Mouse (Mus musculus): ENCODE measurements around the gene Slc9a2.
"Not testable (repeated sequence)": the region's sequence is repeated elsewhere in the genome, so short reads cannot be mapped to it uniquely, and the experiment has no call there.

Slc9a2 gene

DNA sequence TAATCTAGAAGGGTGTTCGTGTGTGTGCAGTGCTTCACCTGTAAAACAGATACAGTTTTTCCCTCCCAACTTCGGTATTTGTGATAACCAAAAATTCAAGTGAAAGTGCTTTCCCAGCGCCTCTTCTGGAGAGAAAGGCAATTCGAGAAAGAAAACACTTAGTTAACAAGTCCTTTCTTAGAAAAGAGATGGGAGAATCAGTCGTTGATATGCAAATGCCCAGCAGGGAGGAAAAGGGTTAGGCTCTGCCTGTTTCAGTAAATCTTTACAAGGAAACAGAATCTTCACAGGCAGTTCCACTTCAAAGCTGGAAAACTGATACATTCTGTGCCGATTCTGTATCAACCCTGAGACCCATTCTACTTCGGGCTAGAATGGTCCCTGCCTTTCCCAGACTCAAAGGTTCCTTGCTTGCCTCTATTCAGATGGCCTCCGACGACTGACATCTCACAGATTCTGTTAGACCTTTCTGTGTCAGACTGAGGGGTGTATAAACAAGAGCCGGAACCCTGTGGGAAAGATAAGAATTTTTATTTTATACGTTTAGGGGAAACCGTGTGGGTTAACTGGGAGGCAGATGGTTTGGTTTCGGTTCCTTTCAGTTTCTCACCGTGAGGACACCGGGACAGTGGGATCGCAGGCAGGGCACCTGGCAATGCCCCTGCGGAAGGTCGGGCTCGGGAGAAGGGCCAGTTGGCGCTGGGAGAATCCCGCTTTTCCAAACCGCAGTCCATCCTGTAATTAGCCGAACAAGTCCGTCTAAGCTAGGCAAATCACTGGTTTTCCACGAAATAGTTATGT is at the start of gene Slc9a2:
Slc9a2 (plus strand) TSS at position 508 of the 801 bp plus-strand sequence.
- peak in 1 of 2 experiments; percentile 6 for DNase-seq (ENCODE audit: low spot score in 2 of 2)

DNA sequence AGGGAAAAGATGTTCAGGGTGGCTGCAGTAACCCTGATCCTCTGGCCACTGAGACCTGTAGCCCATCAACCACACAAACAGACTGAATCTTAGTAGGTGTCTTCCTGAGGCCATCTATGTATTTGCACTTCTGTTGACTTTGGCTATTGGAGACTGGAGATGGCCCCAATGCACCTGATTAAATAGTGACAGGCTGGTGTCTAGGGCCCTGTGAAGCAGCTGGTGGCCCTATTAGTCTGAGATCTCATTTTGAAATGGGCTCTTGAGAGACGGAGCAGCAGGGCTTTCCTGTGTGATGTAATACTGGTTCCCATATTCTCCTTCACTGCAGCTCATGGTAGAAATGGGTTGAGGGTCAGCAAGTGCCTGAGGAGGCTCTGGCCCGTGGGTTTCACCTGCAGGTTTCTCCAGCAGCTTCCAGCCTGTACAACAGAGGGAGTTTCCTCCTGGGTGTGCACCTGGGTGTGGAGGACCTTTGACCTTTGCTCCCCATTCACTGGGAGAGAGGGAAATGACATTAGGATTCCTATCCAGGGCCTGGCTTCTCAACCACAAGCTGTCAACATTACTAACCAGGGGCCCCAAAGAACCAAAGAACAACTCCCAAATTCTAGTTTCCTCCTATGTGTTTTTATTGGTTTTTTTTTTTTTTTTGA is 47.8 kb upstream of the Slc9a2 start:
- no peak for DNase-seq (ENCODE audit: low spot score in 2 of 2)

DNA sequence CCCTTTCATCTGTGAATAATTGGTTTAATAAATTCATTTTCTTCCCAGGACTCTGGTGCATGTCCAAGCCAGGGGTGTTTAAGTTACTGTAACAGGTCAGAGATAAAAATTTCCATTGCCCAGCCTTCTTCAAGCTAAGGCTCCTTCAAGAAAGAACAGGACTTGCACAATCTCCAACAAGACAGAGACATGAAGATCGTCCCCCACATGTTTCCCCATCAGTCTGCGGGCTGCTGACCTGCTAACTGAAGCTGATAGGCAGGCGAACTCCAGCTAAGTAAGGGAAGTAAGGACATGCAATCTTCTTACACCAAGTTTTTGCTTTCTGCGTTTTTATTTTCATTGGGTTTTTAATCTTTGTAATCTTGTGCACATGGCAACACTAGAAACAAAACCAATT is 45.8 kb upstream of the Slc9a2 start:
- no peak for DNase-seq (ENCODE audit: low spot score in 2 of 2)

DNA sequence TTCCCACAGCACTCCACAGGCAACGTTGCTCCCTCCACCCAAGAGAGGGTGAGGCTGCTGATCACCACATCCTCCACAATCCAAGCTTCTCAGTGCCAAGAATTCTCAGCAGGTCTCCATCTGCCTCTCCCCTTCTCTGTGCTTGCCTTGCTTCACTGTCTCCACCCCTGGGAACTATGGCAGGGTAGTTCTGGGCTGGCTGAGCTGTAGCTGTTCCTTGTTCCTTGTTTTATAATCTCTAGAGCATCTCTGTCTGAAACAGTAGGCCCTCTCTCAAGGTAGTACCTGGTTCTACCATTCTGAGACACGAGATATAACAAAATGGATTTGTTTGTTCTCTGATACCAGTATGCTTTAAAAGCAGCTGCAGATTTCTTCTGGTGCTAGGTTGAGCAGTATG is 32.1 kb upstream of the Slc9a2 start:
- DNase-seq (ENCODE audit: low spot score in 2 of 2), result no peak

DNA sequence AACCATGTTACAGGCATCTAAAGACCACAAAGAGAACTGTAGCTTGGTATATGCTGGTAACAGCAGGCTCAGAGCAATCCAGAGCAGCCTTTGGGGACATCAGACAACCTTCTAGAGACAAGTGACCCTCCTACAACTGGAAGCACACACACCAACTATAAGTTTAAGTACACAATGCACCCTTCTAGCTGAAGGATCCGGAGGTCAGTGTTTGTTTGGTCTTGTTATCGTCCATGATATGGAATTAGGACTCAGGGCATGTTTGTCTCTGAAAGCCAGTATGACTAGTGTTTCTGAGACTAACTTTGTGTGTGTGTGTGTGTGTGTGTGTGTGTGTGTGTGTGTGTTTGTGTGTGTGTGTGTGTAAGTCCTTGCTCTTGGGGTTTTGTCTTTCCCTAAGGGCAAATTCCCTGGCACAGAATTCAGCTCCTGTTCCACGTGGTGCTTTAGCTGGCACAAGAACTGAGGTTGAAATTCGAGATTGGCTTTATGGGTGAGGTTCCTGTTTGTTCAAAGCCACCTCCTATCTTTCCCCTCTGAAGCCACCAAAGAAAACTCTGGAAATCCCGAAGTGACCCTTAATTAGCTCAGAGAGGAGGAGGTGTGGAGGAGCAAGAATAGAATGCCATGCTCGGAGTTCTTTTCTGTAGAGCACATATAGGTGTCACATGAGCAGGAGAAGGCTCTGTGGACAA is 29.4 kb upstream of the Slc9a2 start:
- no peak for DNase-seq (ENCODE audit: low spot score in 2 of 2)

DNA sequence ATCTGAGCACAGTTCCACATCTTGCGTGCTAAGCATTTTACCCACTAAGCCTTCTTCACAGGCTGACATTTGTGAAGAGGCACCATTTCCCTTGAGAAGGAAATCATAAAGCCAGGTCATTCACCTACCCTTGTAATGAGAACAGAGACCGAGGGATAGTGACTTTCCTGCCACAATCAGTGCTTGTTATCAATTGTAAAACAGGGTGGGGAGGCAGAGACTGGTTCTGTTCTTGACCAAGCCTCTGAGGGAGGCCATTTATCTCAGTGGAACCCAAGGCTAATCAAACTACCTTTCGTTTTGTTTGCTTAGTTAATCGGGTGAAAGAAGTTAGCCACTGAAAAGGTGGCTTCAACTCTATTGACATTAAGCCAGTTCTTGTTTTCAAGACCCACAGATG is 23.3 kb upstream of the Slc9a2 start:
- no peak for DNase-seq (ENCODE audit: low spot score in 2 of 2)

DNA sequence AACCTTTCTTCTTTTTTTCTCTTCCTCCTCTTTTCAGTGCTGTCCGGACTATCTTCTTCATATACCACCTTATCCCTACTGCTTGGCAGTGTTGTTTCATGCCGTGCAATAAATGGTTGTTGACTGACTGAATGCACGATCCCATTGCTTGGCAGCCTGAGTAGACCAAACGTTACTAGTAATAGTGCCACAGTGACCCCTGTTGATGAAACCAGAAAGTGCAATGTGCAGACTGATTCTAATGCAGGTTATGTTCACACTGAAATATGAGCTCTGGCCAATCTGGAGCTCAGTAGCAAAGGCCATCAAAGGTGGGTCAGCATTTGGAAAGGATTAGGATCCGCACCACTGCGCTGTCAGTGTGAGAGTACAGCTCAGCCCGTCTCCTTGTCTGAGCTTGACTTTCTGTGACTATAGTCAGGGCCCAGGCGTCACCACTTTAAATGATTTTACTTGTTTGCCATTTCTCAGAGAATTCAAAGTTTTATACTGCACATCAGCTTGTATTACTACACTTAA is 22.3 kb upstream of the Slc9a2 start:
- DNase-seq (ENCODE audit: low spot score in 2 of 2), result peak; percentile 88 to 89

DNA sequence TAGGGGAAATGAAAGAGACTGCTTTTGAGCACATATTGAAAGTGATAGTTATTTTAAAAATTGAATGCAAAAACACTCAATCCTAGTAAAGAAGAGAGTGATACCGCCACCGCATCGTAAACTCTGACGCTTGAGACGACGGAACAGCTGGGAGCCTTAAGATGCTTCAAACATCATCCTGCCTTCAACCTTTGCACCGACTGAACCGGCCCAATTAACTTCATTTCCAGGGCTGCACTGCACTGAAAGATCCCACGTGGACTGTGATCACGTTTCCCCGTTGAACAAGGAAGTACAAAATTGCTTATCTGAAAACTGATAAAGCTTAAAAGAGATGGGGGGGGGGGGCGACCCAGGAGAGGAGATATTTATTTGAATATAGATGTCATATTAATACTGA is 21.4 kb upstream of the Slc9a2 start:
- DNase-seq (ENCODE audit: low spot score in 2 of 2), result no peak

DNA sequence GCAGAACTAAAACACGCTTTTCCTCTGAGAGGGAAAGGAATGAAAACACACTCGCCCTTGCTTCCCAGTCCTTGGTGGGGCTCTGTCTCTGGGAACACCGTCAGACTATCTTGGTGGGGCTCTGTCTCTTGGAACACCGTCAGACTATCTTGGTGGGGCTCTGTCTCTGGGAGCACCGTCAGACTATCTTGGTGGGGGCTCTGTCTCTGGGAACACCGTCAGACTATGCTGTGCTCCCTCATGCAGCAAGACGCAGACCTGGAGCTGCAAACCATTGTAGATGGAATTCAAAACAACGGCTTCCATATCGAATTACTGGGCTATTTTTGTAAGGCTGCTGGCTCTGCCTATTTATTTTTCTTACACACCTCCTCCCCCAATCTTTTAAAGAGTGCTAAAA is 20.9 kb upstream of the Slc9a2 start:
- no peak for DNase-seq (ENCODE audit: low spot score in 2 of 2)

DNA sequence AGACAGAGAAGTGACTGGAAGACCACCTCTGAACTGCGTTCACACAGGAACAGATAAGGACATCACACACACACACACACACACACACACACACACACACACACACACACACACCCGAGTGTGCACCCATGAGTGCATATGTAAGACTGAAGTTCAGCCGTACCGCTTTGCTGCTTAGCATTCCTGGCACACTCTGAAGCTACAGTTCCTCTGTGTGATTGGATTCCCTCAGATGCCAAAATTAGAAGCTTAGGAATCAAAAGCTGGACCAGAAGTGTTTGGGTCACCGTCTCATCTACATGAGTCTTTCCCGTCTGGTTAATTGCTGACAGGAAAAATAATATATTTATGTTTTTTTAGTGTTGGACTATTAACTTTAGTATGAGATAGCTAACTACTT is 19.5 kb upstream of the Slc9a2 start:
- DNase-seq (ENCODE audit: low spot score in 2 of 2), result no peak

DNA sequence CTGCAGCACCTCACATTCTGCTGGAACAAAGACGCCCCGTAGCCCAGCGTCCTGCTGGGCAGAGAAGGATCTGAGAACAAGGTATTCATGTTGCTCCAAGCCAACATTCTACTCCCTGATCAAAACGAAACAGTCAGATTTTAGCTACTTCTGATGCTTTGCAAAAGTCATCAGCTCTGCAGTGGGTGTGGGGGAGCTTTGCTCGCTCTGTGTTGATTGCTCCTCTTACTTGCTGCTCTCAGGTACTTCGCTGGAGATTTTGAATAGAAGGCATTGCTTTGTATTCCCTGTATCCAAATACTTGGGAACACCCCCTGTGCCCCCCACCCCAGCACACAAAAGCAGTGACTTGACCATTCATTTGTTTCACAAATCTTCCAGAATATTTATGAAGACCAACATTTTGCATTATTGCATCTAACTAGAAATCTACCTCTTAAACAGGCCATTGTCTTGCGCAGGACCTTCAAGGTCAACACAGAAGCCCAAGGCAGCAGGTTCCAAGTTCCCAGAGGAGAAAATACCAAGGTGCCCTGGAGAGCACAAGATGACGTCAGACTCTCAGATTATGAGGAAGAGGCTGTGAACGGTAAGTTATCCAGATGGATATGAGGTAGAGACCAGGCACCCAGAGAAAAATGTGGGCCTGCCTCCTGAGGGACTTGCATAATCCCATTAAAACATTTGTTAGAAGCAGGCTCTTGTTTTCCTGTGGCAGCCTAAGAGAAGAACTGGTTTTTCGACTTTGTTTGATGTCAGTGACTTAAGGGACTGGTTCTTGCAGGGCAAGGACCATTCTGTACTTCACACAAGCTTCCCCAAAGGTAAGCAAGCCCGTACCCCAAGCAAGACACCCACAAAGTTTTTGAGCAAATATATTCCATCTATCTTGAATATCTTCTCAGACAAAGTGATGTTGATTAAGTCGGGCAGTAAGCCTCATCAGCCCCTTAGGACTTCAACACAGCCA is 14.7 kb upstream of the Slc9a2 start:
- DNase-seq (ENCODE audit: low spot score in 2 of 2), result no peak

DNA sequence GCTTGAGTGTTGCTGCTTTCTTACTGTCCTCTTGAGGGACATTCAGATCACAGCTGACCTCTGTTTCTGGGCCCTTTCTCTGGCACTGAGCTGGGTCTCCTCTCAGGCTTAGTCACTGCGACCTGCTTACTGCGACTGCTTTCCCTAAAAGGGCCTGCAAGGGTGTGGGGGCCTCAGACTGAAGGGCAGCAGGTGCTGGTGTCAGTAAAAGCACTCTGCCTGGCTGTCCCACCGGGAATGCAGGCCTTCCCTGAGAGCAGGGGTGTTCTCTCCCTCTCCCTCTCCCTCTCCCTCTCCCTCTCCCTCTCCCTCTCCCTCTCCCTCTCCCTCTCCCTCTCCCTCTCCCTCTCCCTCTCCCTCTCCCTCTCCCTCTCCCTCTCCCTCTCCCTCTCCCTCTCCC is 12.9 kb upstream of the Slc9a2 start:
- DNase-seq (ENCODE audit: low spot score in 2 of 2), result not testable (repeated sequence)

DNA sequence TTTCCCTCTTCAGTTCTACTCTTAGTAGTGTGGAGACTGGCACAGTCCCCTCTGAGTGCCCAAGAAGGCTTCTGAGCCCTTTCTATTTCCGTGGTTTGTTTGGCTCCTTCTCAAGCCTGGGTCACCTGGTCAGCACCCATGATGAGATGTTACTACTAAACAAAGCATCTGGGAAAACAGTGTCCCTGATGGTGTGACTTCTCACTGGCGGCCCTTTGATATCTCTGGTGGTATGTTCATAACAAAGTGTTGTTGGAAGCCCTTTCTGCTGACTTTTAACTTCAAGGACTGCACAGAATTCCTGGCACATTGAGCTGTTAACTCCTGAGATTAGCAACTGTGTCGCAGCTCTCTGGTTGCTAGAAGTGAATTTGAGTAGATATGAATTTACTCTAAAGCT is 10.3 kb upstream of the Slc9a2 start:
- DNase-seq (ENCODE audit: low spot score in 2 of 2), result no peak

DNA sequence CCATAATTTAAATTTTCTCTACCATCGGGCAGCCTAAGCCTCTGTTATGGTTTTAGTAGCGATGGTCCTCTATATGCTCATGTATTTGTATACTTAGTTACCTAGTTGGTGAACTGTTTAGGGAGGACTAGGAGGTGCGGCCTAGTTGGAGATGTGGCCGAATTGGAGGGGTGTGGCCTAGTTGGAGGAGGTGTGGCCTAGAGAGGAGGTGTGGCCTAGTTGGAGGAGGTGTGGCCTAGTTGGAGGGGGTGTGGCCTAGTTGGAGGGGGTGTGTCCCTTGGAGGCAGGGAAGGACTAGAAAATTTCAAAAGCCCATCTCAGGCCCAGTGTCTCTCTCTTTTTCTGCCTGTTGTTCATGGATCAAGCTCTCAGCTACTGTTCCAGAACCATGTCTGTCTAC is 8.9 kb upstream of the Slc9a2 start:
- no peak for DNase-seq (ENCODE audit: low spot score in 2 of 2)

DNA sequence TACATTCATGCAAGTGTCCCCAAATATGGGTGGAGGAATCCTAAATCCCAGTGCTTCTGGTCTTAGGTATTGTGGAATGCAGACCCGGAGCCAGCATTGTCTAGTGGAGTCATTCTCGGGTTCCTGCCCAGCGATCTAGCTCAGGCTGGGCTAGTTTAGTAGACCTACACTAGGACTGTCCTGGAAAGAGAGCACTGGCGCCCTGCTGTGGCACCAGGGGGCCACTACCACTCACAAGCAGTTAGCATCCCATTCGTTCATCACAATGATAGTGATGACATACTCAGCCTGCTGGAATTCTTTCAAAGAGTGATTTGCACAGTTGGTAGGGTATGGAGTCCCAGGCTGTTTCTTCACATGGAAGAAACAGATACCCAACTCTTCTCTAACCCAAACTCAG is 3.1 kb upstream of the Slc9a2 start:
- DNase-seq (ENCODE audit: low spot score in 2 of 2), result no peak

DNA sequence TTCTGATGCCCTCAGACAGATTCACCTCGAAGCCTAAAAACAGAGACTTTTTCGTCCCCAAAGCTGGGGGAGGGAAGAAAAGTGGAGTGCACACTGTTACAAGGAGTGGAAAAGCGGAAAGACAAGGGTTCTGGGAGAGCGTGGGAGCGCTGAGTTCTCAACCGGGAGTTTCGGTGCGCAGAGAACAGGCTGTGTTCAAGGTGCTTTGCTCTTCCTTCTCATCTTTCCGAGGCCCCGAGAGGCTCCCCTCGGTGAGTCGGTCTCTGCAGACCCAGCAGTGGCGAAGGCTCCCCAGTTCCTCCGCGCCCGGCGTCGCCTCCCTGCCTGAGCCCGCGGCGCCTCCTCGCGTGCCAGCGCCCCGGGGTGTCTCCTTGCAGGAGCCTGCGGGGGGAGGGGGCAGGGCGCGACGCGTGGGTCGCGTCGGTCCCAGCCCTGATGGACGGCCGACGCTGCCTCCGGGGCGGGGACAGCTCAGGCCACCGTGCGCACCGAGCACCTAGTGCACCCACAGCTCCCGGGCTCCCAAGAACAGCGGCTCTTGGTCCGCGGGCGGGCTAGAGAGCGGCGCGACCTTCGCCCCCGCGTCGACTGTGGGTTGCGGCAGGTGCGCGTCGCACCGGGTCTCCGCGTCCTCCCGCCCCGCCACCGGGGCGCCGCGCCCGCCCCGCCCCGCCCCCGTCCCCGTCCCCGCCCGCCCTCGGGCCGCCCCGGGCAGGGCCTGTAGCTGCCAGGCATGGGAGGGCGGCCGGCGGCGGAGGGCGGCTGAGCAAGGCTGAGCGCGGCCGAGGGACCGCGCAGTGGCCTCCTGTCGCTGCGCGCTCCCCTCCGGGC is 709 bp downstream of the Slc9a2 start:
- peak; percentile 25 to 37 for DNase-seq (ENCODE audit: low spot score in 2 of 2)

DNA sequence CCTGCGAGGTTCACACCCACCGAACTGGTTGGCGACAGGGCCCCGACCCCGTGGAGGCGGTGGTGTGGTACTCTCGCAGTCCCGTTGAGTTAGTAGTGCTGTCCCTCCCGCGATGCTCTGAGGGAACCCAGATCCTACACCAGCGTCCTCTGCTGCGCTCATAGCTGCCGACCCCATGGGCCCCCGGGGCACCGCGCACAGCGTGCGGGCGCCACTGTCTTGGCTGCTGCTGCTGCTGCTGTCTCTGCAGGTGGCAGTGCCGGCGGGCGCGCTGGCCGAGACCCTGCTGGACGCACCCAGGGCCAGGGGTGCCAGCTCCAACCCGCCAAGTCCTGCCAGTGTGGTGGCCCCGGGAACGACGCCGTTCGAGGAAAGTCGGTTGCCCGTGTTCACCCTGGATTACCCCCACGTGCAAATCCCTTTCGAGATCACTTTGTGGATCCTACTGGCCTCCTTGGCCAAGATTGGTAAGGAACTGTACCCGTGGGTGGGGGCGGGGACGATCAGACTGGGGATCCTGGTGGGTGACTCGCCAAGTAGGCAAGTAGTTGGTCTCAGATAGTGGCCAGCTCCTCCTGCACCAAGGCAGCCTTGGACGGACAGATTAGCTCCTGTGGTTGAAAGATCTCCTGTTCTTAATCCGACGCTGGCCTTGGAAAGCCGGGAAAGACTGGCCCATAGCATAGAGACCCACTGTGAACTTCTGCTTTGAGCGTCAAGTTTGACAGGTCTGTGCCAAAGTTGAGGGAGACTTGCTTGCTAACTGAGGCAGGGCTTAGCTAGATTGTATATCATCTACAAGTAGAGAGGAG is 1.5 kb downstream of the Slc9a2 start:
- no peak for DNase-seq (ENCODE audit: low spot score in 2 of 2)

DNA sequence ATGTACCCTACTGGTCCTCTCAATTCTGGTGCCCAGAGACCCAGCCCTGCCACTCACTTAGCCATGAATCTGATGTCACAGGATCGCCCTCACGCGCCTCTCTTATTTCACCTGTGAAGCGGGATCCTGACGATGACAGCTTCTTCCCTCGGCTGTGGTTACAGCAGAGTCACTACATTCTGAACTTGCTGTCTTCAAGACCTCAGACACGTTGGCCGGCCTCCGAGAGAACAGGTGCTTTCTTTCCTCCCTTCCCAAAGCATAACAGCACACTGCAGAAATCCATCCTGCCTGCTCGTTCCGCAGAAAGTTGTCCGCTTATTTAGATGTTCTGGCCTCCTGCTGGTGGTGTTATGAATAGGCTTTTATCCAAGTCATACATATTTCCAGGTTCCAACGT is 13.9 kb downstream of the Slc9a2 start:
- DNase-seq (ENCODE audit: low spot score in 2 of 2), result no peak

DNA sequence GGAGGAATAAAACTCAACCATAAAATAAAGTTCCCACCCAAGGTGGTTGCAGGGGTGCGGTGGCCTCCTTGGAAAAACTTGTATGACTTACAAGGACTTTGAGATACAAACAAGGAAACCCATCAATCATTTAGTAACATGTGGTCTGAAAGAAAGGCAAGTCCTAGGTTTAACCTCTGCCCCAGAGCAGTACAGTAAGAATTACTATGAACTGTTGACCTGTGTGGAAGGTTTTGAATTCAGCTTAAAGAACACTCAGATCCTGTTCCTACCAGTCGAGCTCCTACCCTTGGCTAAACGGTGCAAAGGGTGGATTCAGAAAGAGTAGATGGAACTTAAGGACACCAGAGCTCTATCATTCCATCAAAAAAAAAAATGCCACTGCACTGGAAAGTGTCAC is 16.1 kb downstream of the Slc9a2 start:
- no peak for DNase-seq (ENCODE audit: low spot score in 2 of 2)

DNA sequence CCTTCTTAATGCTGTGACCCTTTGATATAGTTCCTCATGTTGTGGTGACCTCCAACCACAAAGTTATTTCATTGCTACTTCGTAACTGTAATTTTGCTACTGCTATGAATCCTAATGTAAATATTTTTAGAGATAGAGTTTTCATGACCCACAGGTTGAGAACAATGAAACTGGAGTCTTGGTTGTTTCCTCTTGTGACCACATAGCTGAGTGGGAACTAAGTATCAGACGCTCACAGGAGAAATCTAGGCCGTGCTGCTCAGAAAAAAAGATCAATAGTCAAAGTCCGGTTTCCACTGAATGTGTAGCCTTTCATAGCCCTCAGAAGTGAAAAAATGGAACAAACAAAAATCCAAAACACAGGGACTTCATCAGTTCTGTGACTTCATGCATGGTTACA is 24.7 kb downstream of the Slc9a2 start:
- no peak for DNase-seq (ENCODE audit: low spot score in 2 of 2)

All from right cerebral cortex, adult 2 months (tissue).